Mouse (Mus musculus): ENCODE data around the gene Trim38. TPM values are rescaled to one million over a fixed set of nuclear protein-coding genes. Genes with fewer than 3 reads are reported as not detected.
"Not testable (repeated sequence)": the region's sequence is repeated elsewhere in the genome, so short reads cannot be mapped to it uniquely, and the experiment has no call there.

Trim38 gene
- polyA plus RNA-seq, 1 experiment from 2014 or later = not detected

- no peaks in the 10 kb centered on the region for H3K27me3 ChIP-seq (ENCODE audit: control insufficient read depth, insufficient read depth, low read length)
- no peaks in the 10 kb centered on the region for H3K9me3 ChIP-seq (ENCODE audit: control insufficient read depth, low read length)
- no peak for ATAC-seq (ENCODE audit: low FRiP score)
- WGBS = under 1% methylated on average over 11 of the region's 11 CpGs
- DNase-seq (ENCODE audit: low spot score) = no peak
- H3K9ac ChIP-seq = peak overlapping the region; percentile 60
- peak overlapping the region; percentile 93 for H3K27ac ChIP-seq
- peak overlapping the region; percentile 70 for H3K4me2 ChIP-seq (replicated peaks)
- peak overlapping the region; percentile 40 for H3K4me3 ChIP-seq (replicated peaks; ENCODE audit: low read length)
- H3K4me1 ChIP-seq (replicated peaks; ENCODE audit: control insufficient read depth, insufficient read depth, low read length) = peaks cover 11% of the 10 kb centered on the region
- no peaks in the 10 kb centered on the region for H3K36me3 ChIP-seq (replicated peaks; ENCODE audit: control insufficient read depth, insufficient read depth)
Measured at GRCm38 (mm10) chr13:23751478-23751956, 18.2 kb upstream of the Trim38 start.

GRCm38 (mm10) chr13:23752067-23752741, 17.5 kb upstream of the Trim38 start, which contains the start of gene Hist1h3b:
Gene Hist1h3b (plus strand): TSS chr13:23752267.
- ATAC-seq (ENCODE audit: low FRiP score) (peak; percentile 85), DNase-seq (ENCODE audit: low spot score) (peak; percentile 96)
- not testable (repeated sequence) for H3K9me3 ChIP-seq (ENCODE audit: control insufficient read depth, low read length); H3K4me1 ChIP-seq (replicated peaks; ENCODE audit: control insufficient read depth, insufficient read depth, low read length); H3K36me3 ChIP-seq (replicated peaks; ENCODE audit: control insufficient read depth, insufficient read depth); H3K27me3 ChIP-seq (ENCODE audit: control insufficient read depth, insufficient read depth, low read length)
- H3K4me2 ChIP-seq (replicated peaks) = peak within 1 kb of the TSS; percentile 70
- peak within 1 kb of the TSS; percentile 93 for H3K27ac ChIP-seq
- peak within 1 kb of the TSS; percentile 40 for H3K4me3 ChIP-seq (replicated peaks; ENCODE audit: low read length)
- H3K9ac ChIP-seq = peak within 1 kb of the TSS; percentile 60
- under 1% methylated on average over 17 of the region's 47 CpGs for WGBS

DNA sequence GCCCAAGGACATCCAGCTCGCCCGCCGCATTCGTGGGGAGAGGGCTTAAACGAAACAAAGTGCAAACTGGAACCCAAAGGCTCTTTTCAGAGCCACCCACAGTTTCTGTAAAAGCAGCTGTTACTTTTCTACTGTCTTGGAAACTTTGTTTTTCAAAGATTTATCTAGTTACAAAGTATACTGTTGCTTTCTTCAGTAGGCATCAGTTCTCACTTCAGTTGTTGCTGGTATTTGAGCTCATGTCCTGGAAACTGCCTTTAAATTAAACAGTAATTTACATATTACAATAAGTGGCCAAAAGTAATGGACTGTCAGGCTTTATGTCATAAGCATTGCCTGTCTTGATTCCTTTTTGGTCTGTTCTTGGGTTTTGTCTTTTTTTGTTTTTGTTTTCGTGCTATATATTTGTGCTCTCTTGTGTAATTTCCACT, 17.0 kb upstream of the Trim38 start:
- Histone ChIP-seq H3K4me2 (replicated peaks) (peak overlapping the region; percentile 35), H3K4me1 (replicated peaks; ENCODE audit: control insufficient read depth, insufficient read depth, low read length) (peaks cover 9% of the 10 kb centered on the region), H3K27ac (no peak overlapping the region), H3K36me3 (replicated peaks; ENCODE audit: control insufficient read depth, insufficient read depth) (no peaks in the 10 kb centered on the region), H3K4me3 (replicated peaks; ENCODE audit: low read length) (peak overlapping the region; percentile 22; the same call in 1 of the 2 replicates), H3K27me3 (ENCODE audit: control insufficient read depth, insufficient read depth, low read length) (no peaks in the 10 kb centered on the region), H3K9ac (no peak overlapping the region), H3K9me3 (ENCODE audit: control insufficient read depth, low read length) (no peaks in the 10 kb centered on the region)
- ATAC-seq (ENCODE audit: low FRiP score) (no peak), DNase-seq (ENCODE audit: low spot score) (no peak)
- WGBS = 3% methylated on average over 6 of the region's 6 CpGs

DNA sequence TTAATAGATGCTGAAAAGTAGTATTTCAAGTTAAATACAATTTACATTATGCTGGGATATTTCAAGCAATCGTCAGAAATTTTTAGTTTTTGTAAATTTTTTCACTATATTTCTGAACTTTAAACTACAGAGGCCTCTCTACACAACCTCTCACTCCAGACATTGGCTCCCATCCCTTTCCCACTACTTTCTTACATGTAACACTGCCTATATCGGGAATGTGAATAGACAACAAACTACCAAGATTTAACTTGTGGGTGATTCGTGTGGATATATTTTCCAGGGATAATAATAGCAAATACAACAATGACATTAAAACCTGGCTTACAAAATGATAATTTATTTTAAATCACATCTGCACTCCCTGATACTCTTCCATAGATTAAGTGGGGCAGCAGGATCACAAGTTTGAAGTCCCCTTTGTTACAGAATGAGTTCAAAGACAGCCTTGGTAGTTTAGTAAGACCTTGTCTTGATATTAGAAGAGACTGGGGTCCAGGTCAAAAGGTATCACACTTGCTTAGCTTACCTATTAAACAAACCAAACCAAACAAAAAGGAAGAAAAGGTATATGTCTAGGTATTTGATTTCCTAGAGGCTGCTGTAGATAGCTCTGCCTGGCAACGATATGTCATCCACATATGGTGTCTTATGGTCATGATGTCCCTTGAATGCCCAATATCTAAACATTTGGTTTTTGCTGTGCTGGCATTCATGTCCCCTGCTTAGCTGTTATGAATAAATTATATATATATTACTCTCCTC, 16.2 kb upstream of the Trim38 start:
- Histone ChIP-seq H3K9ac (no peak overlapping the region), H3K9me3 (ENCODE audit: control insufficient read depth, low read length) (no peaks in the 10 kb centered on the region), H3K27me3 (ENCODE audit: control insufficient read depth, insufficient read depth, low read length) (no peaks in the 10 kb centered on the region), H3K36me3 (replicated peaks; ENCODE audit: control insufficient read depth, insufficient read depth) (no peaks in the 10 kb centered on the region), H3K4me3 (replicated peaks; ENCODE audit: low read length) (no peak overlapping the region), H3K4me1 (replicated peaks; ENCODE audit: control insufficient read depth, insufficient read depth, low read length) (peaks cover 9% of the 10 kb centered on the region), H3K4me2 (replicated peaks) (no peak overlapping the region), H3K27ac (no peak overlapping the region)
- ATAC-seq (ENCODE audit: low FRiP score) (no peak), DNase-seq (ENCODE audit: low spot score) (no peak)
- WGBS = 60% methylated on average over 4 of the region's 4 CpGs

- Histone ChIP-seq H3K27ac (no peak overlapping the region), H3K4me3 (replicated peaks; ENCODE audit: low read length) (no peak overlapping the region), H3K27me3 (ENCODE audit: control insufficient read depth, insufficient read depth, low read length) (no peaks in the 10 kb centered on the region), H3K36me3 (replicated peaks; ENCODE audit: control insufficient read depth, insufficient read depth) (no peaks in the 10 kb centered on the region), H3K4me1 (replicated peaks; ENCODE audit: control insufficient read depth, insufficient read depth, low read length) (peaks cover 12% of the 10 kb centered on the region), H3K9me3 (ENCODE audit: control insufficient read depth, low read length) (no peaks in the 10 kb centered on the region), H3K9ac (no peak overlapping the region), H3K4me2 (replicated peaks) (no peak overlapping the region)
- ATAC-seq (ENCODE audit: low FRiP score) (no peak), DNase-seq (ENCODE audit: low spot score) (no peak)
Measured at GRCm38 (mm10) chr13:23755000-23755399, 14.7 kb upstream of the Trim38 start.

DNA sequence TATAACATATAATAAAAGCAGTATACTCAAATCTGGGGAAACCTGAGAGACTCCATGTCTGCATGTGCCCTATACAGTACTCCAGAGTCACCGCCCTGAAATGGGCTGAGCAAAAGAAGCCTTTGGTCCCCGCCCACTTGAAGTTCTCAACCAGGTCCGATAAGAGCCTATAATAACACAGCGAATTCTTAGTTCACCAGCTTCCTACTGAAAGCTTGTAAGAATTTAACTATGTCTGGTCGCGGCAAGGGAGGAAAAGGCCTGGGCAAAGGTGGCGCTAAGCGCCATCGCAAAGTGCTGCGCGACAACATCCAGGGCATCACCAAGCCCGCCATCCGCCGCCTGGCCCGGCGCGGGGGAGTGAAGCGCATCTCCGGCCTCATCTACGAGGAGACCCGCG, 12.9 kb upstream of the Trim38 start, which contains the start of gene Hist1h4b:
Hist1h4b (plus strand) TSS at position 224 of the 400 bp plus-strand sequence.
- no peaks in the 10 kb centered on the region for H3K36me3 ChIP-seq (replicated peaks; ENCODE audit: control insufficient read depth, insufficient read depth)
- H3K9me3 ChIP-seq (ENCODE audit: control insufficient read depth, low read length) = no peaks in the 10 kb centered on the region
- no peaks in the 10 kb centered on the region for H3K27me3 ChIP-seq (ENCODE audit: control insufficient read depth, insufficient read depth, low read length)
- peak within 1 kb of the TSS; percentile 71 for H3K4me2 ChIP-seq (replicated peaks)
- H3K4me3 ChIP-seq (replicated peaks; ENCODE audit: low read length) = peak within 1 kb of the TSS; percentile 33
- peaks cover 17% of the 10 kb centered on the region for H3K4me1 ChIP-seq (replicated peaks; ENCODE audit: control insufficient read depth, insufficient read depth, low read length)
- peak within 1 kb of the TSS; percentile 62 for H3K9ac ChIP-seq
- ATAC-seq (ENCODE audit: low FRiP score) (peak; percentile 79), DNase-seq (ENCODE audit: low spot score) (peak; percentile 97)
- peak within 1 kb of the TSS; percentile 76 for H3K27ac ChIP-seq
- under 1% methylated on average over 15 of the region's 22 CpGs for WGBS

DNA sequence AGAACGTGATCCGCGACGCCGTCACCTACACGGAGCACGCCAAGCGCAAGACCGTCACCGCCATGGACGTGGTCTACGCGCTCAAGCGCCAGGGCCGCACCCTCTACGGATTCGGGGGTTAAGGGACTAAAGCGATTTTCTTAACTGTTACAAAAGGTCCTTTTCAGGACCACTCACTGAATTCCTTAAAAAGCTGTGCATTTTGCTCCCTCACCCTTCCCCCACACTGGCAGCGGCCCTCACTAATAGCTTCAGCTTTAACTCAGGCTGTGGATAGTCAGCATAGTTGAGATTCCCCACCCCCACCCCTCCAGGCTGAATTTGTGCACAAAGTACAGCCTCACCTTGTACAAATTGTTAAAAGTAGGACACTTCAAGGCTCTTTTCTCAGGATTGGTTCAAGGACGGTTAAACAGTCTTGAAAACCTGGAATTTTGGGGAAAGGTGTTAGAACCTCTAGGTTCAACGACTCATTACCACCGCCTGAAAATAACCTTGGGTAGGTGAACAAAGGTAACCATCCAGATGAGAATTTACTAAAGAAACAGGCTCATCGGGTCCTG, 12.4 kb upstream of the Trim38 start:
- ATAC-seq (ENCODE audit: low FRiP score) = no peak; the same call in 1 of the 2 replicates

DNA sequence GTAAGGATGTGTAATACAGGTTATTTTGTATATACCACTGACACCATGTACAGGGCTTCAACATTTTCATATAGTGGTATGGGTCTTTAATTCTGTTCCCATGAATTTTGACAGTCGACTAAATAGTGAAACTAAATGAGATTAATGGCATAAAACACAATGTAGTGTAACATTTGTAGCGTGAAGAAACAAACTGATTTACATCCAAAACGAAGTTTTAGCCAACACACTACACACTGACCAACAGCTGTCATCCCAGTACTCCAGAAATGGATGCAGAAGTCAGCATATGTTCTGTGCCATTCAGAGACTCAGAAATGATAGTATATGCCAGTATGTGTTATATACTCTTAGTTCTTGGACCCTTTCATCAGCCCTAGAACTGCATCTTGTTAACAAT, 11.8 kb upstream of the Trim38 start:
- Histone ChIP-seq H3K9ac (no peak overlapping the region), H3K27me3 (ENCODE audit: control insufficient read depth, insufficient read depth, low read length) (no peaks in the 10 kb centered on the region), H3K36me3 (replicated peaks; ENCODE audit: control insufficient read depth, insufficient read depth) (no peaks in the 10 kb centered on the region), H3K4me1 (replicated peaks; ENCODE audit: control insufficient read depth, insufficient read depth, low read length) (peaks cover 18% of the 10 kb centered on the region), H3K9me3 (ENCODE audit: control insufficient read depth, low read length) (no peaks in the 10 kb centered on the region), H3K4me3 (replicated peaks; ENCODE audit: low read length) (no peak overlapping the region), H3K27ac (no peak overlapping the region), H3K4me2 (replicated peaks) (no peak overlapping the region)
- DNase-seq (ENCODE audit: low spot score) (no peak), ATAC-seq (ENCODE audit: low FRiP score) (no peak)
- WGBS = 48% methylated on average over 3 of the region's 3 CpGs

More for the DNA sequence above, 12.4 kb upstream of the Trim38 start:
- peak overlapping the region; percentile 33 for H3K4me3 ChIP-seq (replicated peaks; ENCODE audit: low read length)
- peaks cover 17% of the 10 kb centered on the region for H3K4me1 ChIP-seq (replicated peaks; ENCODE audit: control insufficient read depth, insufficient read depth, low read length)
- peak overlapping the region; percentile 71 for H3K4me2 ChIP-seq (replicated peaks)
- H3K36me3 ChIP-seq (replicated peaks; ENCODE audit: control insufficient read depth, insufficient read depth) = no peaks in the 10 kb centered on the region
- 2% methylated on average over 15 of the region's 23 CpGs for WGBS
- no peaks in the 10 kb centered on the region for H3K27me3 ChIP-seq (ENCODE audit: control insufficient read depth, insufficient read depth, low read length)
- H3K9me3 ChIP-seq (ENCODE audit: control insufficient read depth, low read length) = no peaks in the 10 kb centered on the region
- peak overlapping the region; percentile 76 for H3K27ac ChIP-seq
- peak overlapping the region; percentile 62 for H3K9ac ChIP-seq
- DNase-seq (ENCODE audit: low spot score) = peak; percentile 35

DNA sequence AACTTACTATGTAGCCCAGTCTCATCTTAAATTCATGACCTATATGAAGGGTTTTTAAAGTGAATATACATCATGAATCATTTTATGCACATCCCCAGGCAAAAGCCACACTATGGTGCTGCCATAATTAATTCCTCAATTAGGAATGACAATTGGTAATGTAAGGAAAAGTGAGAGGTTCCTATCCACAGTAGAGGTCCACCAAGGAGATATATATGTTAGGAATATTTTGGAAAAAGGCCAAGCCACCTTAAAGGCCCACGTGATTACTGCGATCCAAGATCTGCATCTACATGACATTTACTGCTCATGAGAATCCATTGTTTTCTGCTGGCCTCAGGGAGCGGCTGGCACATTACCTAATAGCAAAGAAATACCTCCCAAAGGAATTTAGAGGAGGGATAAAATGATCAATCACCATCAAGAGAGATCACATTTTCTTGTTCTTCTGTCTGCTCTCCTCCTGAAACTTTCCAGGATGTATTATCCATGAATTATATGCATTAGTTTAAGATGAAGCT, 10.4 kb upstream of the Trim38 start:
- H3K4me2 ChIP-seq (replicated peaks) = no peak overlapping the region
- H3K27ac ChIP-seq = no peak overlapping the region
- WGBS = 64% methylated on average over 3 of the region's 3 CpGs
- DNase-seq (ENCODE audit: low spot score) (no peak), ATAC-seq (ENCODE audit: low FRiP score) (no peak)
- H3K27me3 ChIP-seq (ENCODE audit: control insufficient read depth, insufficient read depth, low read length) = no peaks in the 10 kb centered on the region
- peaks cover 29% of the 10 kb centered on the region for H3K4me1 ChIP-seq (replicated peaks; ENCODE audit: control insufficient read depth, insufficient read depth, low read length)
- no peaks in the 10 kb centered on the region for H3K36me3 ChIP-seq (replicated peaks; ENCODE audit: control insufficient read depth, insufficient read depth)
- no peak overlapping the region for H3K4me3 ChIP-seq (replicated peaks; ENCODE audit: low read length)
- no peaks in the 10 kb centered on the region for H3K9me3 ChIP-seq (ENCODE audit: control insufficient read depth, low read length)
- H3K9ac ChIP-seq = no peak overlapping the region
